Mouse (Mus musculus) bone marrow macrophage, adult 2 months (primary cell): ENCODE data around the gene Plxnd1.

Experiments used
- CTCF ChIP-seq: IDR thresholded peaks from 2 replicates; pipeline ENCODE4 v1.5.1; 2012; ENCODE audit warnings: low read depth, mild to moderate bottlenecking, low read length, moderate library complexity
- POLR2A ChIP-seq: IDR thresholded peaks from 2 replicates; pipeline ENCODE4 v1.6.1; 2012; ENCODE audit warnings: mild to moderate bottlenecking, low read depth, low read length, borderline replicate concordance

DNA sequence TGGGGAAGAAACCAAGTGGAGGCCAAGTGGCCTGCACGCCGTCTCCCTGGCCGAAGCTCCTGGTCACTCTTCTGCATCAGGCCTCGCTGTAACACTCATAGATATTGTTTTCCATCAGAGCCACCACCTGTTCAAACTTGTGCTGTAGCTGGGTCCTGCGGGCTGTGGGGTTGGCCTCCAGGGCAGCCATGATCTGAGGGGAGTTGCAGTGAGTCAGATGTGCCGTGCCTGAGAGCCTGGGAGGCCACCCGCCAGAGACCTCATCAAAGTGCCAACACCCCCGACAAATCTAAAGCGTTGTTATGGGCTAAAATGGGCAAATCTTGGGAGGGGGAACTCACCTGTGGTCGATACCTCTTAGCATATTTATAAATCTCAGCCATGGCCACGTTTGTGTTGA lies 39.1 kb downstream of the Plxnd1 start:
- TF ChIP-seq POLR2A = no peak
- TF ChIP-seq CTCF = no peak
